Mouse (Mus musculus) lung, adult 2 months (tissue): ENCODE data around the gene Gm47955.
"Not testable (repeated sequence)": the region's sequence is repeated elsewhere in the genome, so short reads cannot be mapped to it uniquely, and the experiment has no call there.

Experiments used
- CTCF ChIP-seq: fragments of 200-500 bp; IDR thresholded peaks from 2 replicates; pipeline ENCODE4 v1.5.1; 2011; ENCODE audit warnings: mild to moderate bottlenecking, low read length, control low read depth; ENCODE audit not compliant: insufficient read depth
- POLR2A ChIP-seq: fragments of 200-500 bp; IDR thresholded peaks from 2 replicates; pipeline ENCODE4 v1.6.1; 2011; ENCODE audit warnings: low read depth, mild to moderate bottlenecking, control low read depth, low read length, borderline replicate concordance; ENCODE audit errors: extremely low read depth

- TF ChIP-seq CTCF, POLR2A: not testable (repeated sequence)
Measured at GRCm38 (mm10) chr1:82946029-82946428, 14.1 kb upstream of the Gm47955 start.
